Mouse (Mus musculus): ENCODE measurements around the gene Vwce.

Vwce gene

DNA sequence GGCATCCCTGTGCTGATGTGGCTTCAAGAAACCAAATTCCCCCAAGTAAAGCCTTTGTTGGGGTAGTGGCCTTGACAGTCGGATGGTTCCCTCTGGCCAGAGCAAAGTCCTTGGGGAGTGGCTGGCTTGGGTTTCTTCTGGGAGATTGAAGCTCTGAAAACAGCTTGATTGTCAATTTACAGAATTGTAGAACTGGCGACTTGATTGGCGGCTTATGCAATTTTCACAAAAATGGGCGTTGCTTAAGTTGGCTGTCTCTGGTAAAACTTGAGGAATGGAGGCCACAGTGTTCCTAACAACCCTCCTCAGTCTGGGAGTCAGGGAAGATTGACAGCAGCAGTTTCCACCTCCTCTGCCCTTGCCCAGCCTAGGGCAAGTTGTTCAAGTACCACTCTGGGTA is 58.3 kb downstream of the Vwce start:
- no peak for DNase-seq

DNA sequence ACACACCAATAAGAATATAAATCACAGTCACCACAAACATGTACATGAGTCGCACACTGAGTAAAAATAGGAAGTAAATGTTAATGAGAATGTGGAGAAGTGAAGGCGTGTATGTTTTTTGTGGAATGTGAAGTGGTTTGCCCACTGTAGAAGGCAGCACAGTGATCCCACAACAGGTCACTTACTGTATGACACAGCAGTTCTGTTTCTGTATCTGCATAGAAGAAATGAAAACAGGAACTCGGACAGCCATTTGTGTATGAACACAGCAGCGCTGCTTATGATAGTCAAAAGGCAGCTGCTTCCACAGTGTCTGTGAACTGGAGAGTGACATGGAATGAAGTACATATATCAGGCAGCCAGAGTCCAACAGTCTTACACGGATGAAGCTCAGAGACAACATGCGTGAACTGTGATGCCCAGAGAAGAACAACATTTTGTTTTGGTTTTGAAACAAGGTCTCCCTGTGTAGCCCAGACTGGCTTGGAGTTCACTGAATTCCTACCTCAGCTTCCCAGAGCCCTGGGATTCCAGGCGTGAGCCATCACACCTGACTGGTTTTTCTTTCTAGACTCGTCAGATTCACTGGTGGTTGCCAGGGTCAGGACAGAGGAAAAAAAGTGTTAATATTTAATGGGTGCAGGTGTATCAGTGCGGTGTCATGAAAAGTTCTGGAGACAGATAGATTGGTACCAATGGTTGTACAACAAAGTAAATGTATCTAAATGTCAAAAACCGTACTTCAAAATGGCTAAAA is 60.1 kb downstream of the Vwce start:
- DNase-seq = no peak

DNA sequence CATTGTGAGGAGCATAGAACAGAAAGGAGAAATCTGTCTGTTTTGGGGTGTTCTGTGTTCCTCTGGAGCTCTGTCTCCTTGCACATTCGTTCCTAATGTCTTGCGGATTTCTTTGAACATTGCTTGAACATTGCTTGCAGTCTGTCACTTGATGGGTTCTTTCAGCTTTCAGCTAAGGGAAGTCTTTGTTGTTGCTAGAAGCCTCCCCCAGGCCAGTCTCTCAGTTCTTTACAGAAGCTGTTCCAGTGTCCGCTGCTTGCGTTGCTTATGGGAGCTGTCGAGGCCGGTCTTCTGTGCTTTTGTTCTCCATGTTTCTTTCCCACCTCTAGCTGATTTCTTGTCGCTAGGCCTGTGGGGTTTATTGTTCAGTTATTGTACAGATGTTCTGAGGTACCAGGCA is 61.8 kb downstream of the Vwce start:
- no peak for DNase-seq

DNA sequence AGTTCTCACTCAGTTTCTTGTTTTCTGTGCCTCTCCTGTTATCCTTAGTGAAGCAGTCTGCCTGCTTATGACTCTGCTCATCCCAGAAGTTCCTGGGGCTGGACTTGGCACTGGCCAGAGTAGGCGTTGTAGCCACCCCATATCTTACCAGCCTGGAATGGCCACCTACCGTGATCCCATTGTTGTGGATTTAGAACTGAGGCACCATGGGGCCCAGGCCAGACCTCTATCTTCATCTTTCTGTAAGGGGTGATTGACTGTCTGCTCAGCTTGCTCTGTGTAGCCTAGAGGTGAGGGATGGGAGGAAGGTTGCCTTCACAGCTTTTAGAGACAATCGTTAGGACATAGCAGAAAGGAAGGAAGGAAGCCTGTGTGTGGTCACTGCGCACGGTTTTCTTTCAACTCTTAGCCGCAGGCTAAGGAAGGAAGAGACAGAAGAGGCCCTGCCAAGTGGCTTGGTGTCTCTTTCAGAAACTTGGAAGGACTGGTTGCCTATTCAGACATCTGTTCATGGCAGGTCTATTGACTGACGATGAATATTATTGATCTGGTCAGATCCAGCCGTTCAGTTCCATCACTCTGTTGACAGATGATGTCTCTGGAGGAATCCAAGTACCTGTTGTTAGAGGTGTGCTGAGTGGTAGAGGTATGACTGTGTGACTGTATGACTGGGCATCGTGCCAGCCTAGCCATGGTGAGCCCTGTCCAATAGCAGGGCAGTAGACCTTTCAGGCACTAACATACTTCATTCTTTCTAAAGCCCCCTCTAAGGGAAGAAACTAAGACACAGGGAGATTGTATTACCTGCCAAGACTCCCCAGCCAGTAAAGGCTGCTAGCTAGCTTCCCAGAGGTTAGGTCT is 64.3 kb downstream of the Vwce start:
- no peak for DNase-seq

DNA sequence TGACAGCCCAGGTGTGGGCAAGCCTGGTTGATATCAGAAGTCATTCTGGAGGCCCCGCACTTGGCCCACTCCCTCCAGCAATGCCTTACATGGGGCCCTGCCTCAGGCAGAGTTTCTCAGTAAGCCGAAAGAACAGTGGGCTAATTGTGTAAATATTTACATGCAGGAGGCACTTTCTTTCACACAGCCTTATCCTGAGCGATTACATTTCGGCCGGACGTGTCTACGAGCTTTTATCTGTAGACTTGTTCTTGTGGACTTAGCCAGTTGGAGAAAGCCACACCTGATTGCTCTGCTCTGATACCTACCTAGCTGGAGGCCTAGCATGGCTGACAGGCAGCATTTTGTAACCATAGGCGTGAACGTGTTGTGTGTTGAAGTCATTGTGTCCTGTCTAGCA is 65.8 kb downstream of the Vwce start:
- DNase-seq = no peak

DNA sequence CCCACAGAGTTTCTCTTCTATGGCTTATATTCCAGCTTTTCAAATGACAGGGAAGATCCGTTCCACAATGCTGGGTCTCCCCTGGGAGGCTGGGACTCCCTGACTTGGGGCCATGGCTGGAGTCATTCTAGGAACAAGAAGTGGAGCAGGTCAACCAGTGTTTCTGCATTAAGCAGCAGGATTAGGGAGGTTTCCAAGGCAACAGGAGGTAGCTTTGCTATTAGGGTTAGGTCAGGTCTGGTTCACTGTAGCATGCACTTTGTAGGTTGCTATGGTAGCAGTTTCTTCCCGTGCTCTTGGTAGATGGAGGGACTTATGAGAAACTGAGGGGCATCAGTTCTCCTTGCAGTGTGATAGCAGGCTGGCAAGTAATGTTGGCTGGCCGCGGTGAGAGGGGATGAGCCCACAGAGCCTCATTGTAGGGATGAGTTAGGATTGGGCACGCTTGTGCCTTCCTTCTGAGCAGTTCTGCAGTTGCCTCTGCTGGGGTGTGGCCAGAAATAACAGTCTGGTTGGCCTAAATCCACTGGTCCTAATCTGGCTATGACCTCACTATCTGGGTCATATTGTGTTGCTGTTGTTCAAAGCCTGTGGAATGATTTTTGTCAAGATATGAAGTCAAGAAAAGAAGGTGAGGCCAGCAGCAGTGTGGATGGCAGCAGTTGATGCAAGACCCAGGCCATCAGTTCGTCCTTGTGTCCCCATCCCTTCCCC is 67.2 kb downstream of the Vwce start:
- peak; percentile 58 for DNase-seq

DNA sequence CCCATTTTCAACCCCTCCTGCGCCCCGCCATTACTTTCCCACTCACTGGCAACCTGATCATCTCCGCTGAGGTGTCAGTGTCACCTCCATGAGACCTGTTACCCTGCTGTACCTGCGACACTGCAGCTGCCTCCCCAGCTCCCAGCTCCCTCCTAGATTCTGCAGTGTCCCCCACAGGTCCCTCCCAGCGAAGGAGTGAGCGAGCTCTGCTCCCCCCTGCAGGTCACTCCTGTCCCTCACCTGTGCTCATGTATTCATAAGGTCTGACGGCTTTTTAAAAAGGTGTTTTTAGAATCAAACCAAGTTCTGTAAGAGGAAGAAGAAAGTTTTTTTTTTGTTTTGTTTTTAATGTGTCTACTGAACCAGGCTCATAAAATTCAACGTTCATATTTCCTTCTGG is 68.1 kb downstream of the Vwce start:
- no peak for DNase-seq

DNA sequence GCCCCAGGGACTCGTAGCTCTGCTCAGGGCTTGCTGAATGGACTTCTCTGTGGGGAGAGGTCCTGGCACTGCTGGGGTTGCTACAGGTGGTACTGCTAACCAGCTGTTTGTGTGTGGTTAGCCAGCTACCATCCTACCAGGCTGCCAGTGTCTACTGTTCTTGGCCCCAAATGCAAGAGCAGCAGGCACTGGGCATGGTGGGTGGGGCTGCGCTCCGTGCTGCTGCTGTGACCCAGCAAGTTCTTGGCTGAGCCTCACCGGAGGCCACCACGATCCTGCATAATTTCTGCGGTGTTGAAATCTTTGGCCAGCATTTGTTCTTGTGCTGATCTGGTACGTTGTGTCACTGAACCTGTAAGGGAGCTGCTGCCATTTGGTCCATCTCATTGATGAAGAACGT is 69.5 kb downstream of the Vwce start:
- no peak for DNase-seq

DNA sequence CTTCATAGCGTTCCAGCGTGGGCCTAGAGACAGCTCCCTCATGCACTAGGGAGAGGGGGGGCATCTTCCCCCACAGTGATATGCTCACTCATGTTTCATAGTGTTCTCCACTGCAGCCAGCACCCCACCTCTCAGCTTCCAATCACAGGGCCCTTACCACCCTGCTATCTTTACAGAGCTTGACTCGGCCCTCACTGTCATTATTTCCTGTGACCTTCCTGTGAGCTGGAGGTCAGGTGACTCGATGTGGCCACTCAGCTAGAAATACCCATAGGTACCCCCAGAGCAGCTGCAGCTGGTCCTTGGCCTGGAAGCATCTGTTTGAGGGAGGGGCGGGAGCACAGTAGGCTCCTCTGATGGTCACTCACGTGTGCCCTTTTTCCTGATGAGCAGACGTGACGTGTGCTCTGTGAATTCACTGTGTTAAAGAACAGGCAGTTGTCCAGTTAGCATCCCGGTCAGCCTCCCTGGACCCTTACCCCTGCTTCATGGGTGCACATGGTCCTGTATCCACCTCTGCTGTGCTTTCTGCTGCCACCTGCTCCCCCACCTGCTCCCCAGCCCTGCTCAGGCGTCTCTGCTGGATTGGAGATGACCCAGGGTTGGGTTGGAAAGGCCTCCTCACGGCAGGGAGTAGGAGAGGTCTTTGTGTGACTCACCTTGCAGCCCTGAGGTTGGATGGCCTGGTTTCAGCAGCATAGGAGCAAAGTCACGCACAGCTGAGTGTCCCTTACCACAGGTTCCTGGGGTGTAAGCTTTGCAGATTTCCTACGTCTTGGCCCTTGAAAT is 73.3 kb downstream of the Vwce start:
- DNase-seq = no peak

DNA sequence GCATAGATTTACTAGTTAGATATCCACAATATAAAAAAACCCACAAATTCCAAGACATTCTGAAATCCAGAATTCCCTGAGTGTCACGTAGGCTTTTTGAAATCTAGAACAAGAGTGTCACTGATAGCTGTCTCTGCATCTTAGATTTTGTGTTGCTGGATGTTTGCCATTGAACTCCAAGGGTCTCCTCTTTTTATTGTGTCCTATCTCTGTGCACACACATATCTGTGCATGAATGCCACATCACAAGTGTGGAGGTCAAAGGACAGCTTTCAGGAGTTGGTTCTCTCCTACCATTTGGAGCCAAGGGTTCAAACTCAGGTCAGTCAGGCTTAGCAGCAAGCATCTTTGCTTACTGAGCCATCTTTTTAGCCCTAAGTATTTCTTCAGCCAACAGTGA is 73.9 kb downstream of the Vwce start:
- no peak for DNase-seq

DNA sequence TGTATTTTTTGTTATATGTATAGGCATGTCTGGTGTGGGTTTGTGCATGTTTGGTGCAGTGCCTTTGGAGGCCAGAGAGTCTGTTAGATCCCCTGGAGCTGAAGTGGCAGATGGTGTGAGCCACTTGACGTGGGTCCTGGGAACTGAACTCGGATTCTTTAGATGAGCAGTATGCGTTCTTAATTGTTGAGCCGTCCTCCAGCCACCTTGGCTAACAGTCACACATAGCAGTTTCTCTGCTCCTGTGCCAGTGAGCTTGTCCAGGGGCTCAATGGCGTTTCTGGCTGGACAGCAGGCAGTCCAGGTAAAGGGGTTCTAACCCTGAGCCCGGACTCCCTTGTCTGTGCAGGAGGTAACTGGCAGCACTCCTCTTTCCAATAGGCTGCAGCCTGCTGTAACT is 74.9 kb downstream of the Vwce start:
- no peak for DNase-seq

DNA sequence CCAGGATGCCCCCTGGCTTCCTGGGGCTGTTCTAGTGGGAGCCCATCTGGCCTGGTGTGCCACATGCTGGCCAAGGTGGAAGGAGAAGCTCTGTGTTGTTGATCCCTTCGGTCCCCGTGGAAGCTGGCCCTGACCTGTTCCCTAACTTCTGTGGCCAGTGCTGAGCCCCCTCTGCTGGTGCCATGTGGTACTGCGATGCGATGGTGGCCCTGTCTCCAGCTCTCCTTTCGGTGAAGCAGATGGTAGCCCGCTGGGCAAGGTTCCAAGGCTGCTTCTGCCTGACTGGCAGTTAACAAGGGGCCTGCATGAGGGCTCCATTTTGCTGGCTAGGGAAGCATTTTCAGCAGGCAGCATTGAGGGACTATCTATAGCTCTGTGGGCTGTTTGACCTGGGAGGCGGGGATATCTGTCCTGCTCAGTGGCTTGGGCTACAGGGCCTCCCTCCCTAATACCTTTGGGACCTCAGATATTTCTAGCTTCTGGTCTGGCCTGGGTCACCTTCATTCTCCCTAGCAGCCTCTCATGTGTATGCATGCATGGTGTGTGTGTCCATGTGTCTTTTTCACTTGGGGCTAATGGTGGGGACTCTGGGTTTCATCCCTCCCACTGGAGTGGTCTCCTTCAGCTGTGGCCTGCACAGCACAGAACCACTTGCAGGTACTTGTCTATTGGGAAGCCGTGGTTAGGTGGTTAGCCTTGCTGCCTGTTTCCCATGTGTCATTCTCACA is 75.5 kb downstream of the Vwce start:
- DNase-seq = peak; percentile 100

DNA sequence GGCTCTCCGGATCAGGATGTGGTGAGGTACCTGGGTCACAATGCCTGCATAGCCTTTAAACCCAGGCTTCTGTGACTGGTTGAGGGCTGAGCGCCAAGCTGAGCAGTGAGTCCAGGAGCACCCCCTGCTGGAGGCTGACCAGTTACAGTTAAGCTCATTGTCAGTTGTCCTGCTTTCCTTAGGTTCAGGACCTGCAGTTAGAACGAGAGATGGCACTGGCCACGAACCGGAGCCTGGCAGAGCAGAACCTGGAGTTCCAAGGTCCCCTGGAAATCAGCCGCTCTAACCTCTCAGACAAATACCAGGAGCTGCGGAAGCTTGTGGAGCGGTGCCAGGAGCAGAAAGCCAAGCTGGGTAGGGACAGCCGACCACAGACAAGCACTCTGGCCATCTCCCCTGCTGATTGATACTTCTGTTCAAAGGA is 76.1 kb downstream of the Vwce start:
- DNase-seq = peak; percentile 87

DNA sequence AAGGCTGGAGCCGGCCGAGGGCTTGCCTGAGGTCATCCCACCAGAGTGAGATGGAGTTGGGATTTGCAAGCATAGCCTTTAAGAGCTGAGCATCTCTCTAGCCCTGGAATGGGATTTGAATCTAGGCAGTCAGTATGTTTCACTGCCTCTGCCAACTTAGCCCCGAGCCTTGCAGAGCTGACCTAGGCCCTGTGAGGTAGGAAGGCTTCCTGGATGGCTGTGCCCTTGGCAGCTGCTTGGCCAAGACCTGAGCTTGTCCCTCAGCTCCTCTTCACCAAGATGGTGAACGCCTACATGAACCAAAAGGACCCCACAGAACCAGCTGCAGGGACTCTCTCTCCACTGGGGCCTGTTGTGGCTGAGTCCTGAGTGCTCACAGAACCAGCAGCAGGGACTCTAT is 76.7 kb downstream of the Vwce start:
- DNase-seq = no peak

DNA sequence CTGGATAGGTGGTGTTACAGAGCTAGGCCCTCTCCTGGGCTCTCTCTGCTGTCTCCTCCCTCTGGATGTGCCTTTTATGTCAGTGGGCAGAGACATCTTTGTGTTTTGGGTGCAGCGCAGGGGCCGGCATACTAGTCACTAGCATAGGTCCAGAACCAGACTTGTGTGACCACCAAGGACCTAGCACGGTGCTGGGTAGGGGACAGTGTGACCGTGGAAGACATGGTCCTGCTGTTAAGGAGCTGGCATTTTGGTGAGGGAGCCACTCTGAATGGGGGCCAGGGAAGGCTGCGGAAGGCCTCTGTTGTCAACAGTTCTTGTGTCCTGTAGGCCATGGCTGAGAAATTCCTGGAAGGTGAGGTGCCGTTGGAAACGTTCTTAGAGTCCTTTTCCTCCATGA is 78.2 kb downstream of the Vwce start:
- no peak for DNase-seq

DNA sequence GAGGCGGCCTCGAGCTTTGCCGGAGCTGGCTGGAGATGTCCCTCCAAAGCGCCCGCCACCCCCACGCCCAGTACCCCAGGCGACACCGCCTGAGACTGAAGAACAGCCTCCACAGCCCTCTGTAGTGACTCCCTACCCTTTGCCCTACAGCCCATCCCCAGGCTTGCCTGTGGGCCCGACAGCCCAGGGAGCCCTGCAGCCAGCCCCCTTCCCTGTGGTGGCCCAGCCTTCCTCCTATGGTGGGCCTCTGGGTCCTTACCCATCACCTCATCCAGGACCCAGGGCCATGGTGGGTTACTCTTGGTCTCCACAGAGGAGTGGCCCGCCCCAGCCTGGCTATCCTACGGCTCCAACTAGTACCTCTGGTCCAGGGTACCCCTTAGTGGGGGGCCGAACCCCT is 78.6 kb downstream of the Vwce start:
- DNase-seq = no peak

DNA sequence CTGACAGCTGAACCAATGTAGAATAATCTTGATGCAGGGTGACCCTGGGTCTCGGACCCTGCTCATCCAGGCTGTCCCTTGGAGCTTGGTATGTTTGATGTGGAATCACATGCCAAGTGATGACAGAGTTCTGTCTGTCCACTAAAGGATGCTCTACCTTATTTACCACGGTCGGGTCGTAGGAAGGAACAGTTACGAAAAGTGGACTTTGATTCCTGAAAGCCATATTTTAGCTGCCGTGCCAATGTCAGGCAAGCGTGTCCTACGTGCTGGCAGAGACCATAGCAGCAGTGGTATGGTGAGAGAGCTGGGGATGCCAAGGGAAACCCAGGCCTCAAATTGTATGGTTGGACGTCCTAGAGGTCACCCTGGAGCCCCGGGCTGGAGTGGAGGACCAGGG is 79.5 kb downstream of the Vwce start:
- no peak for DNase-seq

DNA sequence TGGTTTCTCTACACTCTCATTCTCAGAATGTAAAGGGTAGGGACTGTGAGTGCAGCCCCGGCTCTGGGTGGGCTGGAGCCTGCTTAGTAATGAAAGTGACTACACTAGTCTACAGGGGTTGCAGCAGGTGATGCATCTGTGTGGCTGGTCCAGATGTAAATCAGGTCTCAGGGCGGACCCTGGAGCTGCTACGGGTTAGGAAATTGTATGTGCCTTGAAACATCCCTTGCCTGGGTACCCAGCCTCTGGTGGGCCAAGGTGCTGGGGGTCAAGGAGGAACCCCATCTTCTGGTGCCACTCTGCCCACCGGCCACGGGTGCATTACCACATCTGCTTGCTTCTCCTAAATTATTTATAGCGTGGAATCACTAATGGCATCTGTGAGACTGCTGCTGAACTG is 80.2 kb downstream of the Vwce start:
- DNase-seq = no peak

DNA sequence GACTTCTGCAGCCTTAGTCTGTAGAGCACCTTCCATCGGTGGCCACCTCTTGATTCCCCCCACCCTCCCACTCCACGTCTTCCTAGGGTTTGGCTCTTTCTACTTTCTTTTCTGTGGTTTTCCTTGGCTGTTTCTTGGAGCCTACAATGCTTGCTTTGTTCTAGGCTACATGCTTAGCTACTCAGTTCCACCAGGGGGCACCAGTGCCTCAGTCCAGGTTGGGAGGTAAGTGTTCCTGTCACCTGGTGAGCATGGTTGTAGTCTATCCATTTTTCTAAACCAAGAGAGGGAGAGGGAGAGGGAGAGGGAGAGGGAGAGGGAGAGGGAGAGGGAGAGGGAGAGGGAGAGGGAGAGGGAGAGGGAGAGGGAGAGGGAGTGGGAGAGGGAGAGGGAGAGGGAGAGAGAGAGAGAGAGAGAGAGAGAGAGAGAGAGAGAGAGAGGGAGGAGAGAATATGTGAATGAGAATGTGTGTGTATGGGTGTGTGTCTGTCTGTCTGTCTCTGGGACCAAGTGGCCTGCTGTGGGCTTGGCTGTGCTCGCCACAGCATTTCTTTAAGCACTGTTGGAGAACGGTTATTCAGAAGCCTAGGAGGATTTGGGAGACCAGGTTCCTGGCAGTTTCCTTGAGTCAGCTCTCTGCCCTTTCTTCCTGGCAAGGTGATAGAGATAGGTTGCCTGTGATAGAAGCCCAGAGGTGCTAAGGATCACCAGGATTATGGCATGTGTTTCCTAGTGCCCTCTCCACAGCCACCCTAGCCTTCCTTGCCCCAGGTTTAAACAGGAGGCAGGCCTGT is 80.9 kb downstream of the Vwce start:
- DNase-seq = peak; percentile 87

DNA sequence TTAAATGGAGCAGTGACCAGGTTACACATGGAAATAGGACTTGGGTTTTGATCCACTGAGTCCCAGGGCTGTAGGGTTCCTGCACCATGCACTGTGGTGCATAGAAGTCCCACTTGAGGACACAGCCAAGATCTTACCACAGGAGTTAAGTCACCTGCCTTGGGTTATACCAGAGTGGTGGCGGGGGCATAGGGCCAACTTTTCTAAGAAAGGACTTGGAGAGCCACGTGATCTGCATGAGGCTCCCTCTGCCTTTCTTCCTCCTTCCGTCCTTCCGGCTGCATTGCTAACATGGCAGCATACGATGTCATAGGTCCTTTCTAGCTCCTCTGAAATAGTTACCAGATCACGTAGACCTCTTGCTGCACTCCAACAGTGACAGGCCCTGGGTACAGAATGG is 81.5 kb downstream of the Vwce start:
- DNase-seq = no peak

Measured in cerebellum, adult 8-10 months (tissue).